Mouse (Mus musculus) T-cell, adult 2 months (primary cell): ENCODE data around the gene Mup17.
"Not testable (repeated sequence)": the region's sequence is repeated elsewhere in the genome, so short reads cannot be mapped to it uniquely, and the experiment has no call there.

Experiments
- DNase-seq: peaks from one replicate; pipeline ENCODE4 v3.0.0; 2022; ENCODE audit warnings: low spot score

Mup17 gene

DNA sequence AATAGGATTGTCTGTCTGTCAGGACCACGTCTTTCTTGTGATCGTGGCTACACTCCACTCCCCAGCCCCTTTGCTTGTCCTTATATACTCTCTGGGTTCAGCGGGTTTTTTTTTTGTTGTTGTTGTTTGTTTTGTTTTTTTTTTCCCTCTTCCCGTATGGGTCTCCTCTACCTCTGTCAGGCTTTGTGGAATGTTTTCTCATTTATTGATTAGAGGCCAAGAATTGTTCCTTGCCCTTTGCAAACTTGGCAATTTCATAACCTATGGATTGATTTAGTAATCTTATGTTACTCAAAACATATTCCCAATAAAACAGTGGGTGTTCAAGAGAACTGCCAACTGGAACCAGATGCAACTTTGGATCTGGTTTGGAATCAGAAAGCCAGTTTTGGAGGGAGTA, at the start of gene Mup17:
Mup17 (minus strand) TSS at position 101 of the 400 bp plus-strand sequence.
- not testable (repeated sequence) for DNase-seq

DNA sequence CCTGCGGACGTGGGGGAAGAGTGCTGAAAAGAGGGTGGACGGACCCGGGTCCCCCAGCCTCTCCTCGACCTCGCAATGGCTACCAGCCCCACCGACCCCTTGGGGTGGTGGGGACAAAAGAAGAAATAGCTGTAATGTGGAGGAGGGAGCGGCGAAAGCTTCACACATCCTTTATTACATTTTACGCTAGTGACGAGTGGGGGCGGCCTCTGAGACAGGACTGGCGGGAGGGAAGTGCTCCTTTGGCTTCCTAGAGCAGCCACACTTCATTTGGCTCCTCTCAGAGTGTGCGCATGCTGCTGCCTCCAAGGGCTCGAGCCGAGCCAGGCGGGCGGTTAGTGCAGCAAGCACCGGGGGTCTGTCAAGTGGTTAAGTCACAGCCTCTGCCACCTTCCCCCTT, 24.1 kb downstream of the Mup17 start:
- DNase-seq, result not testable (repeated sequence)

DNA sequence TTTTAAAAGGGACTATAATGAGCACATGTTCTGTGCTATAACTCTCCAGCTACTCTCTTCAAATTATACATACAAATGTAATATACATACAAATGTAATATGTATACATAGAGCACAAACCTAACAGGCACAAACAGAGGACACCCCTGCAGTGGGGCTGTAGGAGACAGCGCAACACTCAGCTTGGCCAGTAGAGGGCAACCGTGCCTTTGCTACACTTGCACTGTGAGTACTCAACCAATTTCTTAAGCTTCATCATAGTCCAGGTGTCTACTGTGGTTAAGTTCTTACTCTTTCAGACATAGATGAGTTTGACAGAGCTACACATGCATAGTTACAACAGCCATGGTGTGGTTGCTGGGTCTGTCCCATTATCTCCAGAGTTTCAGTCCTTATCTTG, 39.8 kb downstream of the Mup17 start:
- DNase-seq, result not testable (repeated sequence)
